Mouse (Mus musculus) kidney, postnatal 0 days (tissue): ENCODE data around the gene Dcakd. TPM values are rescaled to one million over a fixed set of nuclear protein-coding genes. Genes with fewer than 3 reads are reported as not detected.

ENCODE experiments used
- ATAC-seq: fragments of 200-750 bp; cut with Nextera tagmentation; replicated peaks from 2 replicates; pipeline ENCODE4 v1.8.0; 2017; ENCODE audit warnings: low read depth, moderate number of reproducible peaks, moderate TSS enrichment, moderate library complexity; ENCODE audit not compliant: low FRiP score
- DNase-seq: peaks from one replicate; pipeline ENCODE4 v3.0.0-alpha.2; 2016; ENCODE audit warnings: low spot score
- H3K27ac ChIP-seq: fragments of 300-500 bp; sonication (generic); 2 replicates; pipeline ENCODE4 v1.5.1; 2014; ENCODE audit warnings: mild to moderate bottlenecking
- H3K27me3 ChIP-seq: fragments of 300-500 bp; sonication (generic); 2 replicates; pipeline ENCODE4 v1.6.1; 2014; ENCODE audit warnings: low read length, mixed read lengths; ENCODE audit not compliant: insufficient read depth
- H3K36me3 ChIP-seq: fragments of 300-500 bp; sonication (generic); 2 replicates; pipeline ENCODE4 v1.6.1; 2014; ENCODE audit warnings: low read length, mixed read lengths; ENCODE audit not compliant: insufficient read depth
- H3K4me1 ChIP-seq: fragments of 300-500 bp; sonication (generic); replicated peaks from 2 replicates; pipeline ENCODE4 v1.6.1; 2014; ENCODE audit warnings: antibody characterized with exemption, low read length, mixed read lengths; ENCODE audit not compliant: insufficient read depth
- H3K4me2 ChIP-seq: fragments of 300-500 bp; sonication (generic); 2 replicates; pipeline ENCODE4 v1.6.1; 2014; ENCODE audit warnings: mild to moderate bottlenecking, low read length, moderate library complexity, mixed read lengths
- H3K4me3 ChIP-seq: fragments of 300-500 bp; sonication (generic); replicated peaks from 2 replicates; pipeline ENCODE4 v1.5.1; 2014; ENCODE audit warnings: low read depth, low read length
- H3K9ac ChIP-seq: fragments of 300-500 bp; sonication (generic); 2 replicates; pipeline ENCODE4 v1.6.1; 2014; ENCODE audit warnings: low read depth, low read length
- H3K9me3 ChIP-seq: fragments of 300-500 bp; sonication (generic); replicated peaks from 2 replicates; pipeline ENCODE4 v1.6.1; 2016; ENCODE audit warnings: low read length, inconsistent platforms, mixed read lengths
- CTCF ChIP-seq: IDR thresholded peaks from 2 replicates; pipeline ENCODE4 v1.5.1; 2016; ENCODE audit warnings: antibody characterized with exemption, low read depth, mild to moderate bottlenecking, moderate library complexity
- WGBS: fragments of 180-500 bp; shearing (Covaris S2); extraction: QIAGEN DNeasy Blood & Tissue Kit; methylation state at CpG from one replicate; pipeline ENCODE4 v1.1.7; 2014; 5-methylcytosine and 5-hydroxymethylcytosine counted together
- polyA plus RNA-seq: library from polyadenylated mRNA; unstranded; fragments of >200 nt; fragmentation: Nextera tagmentation; extraction: Ambion mirVana; gene quantifications from 2 replicates; pipeline ENCODE4 v1.2.1, GENCODE M21; 2015

Gene Dcakd
- polyA plus RNA-seq, 1 experiment from 2014 or later, result 103 TPM

GRCm38 (mm10) chr11:102964547-102965091, 63.5 kb downstream of the Dcakd start:
- H3K36me3 ChIP-seq, result no peaks in the 10 kb centered on the region
- H3K4me1 ChIP-seq, result peaks cover 15% of the 10 kb centered on the region
- peak; percentile 71 for ATAC-seq
- H3K9me3 ChIP-seq, result no peaks in the 10 kb centered on the region
- no peak overlapping the region for H3K4me3 ChIP-seq
- WGBS, result 35% methylated on average over 16 of the region's 16 CpGs
- H3K27ac ChIP-seq, result no peak overlapping the region
- TF ChIP-seq CTCF, result no peak
- no peak overlapping the region for H3K9ac ChIP-seq
- H3K4me2 ChIP-seq, result peak overlapping the region; percentile 15
- H3K27me3 ChIP-seq, result no peaks in the 10 kb centered on the region; the same call in 1 of the 2 replicates
- peak; percentile 64 for DNase-seq

DNA sequence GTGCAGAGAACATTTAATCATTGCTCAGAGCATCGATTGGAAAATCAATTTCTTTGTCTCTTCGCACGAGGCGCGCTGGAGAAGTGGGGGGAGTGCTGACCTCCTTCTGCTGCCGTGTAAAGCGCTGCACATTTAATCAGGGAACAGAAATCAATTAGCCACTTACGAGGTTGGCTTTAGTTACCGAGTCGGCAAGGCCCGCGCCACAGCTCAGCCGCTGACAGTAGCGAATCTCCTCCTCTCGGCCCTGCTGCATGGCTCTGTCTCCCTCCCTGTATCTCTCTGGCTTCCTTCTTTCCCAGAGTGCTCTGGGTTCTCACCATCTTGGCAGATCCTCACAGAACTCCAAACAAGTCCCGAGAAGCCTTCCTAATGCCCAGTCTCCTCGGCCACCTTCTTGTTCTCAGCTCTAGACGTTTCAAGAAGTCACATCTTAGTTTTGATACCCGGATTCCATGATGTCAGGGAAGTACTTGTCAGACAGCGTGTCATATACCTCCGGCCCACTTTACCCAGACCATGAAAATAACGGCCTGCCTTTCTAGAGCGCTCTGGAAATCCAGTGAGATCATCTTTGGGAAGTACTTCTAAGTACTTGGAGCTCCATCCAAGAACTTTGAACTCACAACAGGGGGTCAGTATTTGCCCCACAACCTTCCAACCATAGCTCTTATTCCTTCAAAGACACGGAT, 64.1 kb downstream of the Dcakd start:
- peak; percentile 54 for DNase-seq
- Histone ChIP-seq H3K9ac (no peak overlapping the region), H3K27ac (no peak overlapping the region), H3K4me3 (no peak overlapping the region), H3K36me3 (no peaks in the 10 kb centered on the region), H3K4me2 (0 out of 2 replicates have a peak overlapping the region, but pooled peaks have one; percentile 15), H3K27me3 (no peaks in the 10 kb centered on the region; the same call in 1 of the 2 replicates), H3K9me3 (no peaks in the 10 kb centered on the region), H3K4me1 (peaks cover 15% of the 10 kb centered on the region)
- no peak for ATAC-seq
- WGBS, result 18% methylated on average over 24 of the region's 24 CpGs
- TF ChIP-seq CTCF, result no peak

GRCm38 (mm10) chr11:102963246-102963854, 64.8 kb downstream of the Dcakd start:
- ATAC-seq (no peak), DNase-seq (peak; percentile 46)
- no peaks in the 10 kb centered on the region; the same call in 1 of the 2 replicates for H3K27me3 ChIP-seq
- peak overlapping the region; percentile 23 for H3K4me2 ChIP-seq
- peaks cover 15% of the 10 kb centered on the region for H3K4me1 ChIP-seq
- no peak overlapping the region for H3K9ac ChIP-seq
- H3K9me3 ChIP-seq, result no peaks in the 10 kb centered on the region
- WGBS, result 9% methylated on average over 16 of the region's 16 CpGs
- H3K4me3 ChIP-seq, result no peak overlapping the region
- H3K36me3 ChIP-seq, result no peaks in the 10 kb centered on the region
- TF ChIP-seq CTCF, result no peak
- H3K27ac ChIP-seq, result no peak overlapping the region

DNA sequence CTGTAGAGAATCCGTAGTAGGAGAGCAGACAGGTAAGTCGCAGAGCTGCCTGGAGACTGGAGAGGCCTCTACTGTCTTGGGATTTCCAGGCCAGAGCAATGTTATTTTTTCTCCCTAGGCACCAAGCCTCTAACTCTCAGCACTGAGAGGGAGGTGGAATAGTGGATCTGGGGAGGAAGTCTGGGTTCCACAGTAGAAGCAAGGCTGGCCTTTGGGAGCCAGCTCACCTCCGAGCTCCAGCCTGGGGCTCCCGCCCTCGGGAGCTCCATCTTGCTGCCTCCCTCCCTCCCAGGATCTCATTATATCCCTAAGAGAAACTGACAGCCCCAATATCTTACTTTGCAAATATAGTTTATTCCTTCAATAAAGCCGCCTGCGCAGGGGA, 65.3 kb downstream of the Dcakd start:
- no peaks in the 10 kb centered on the region; the same call in 1 of the 2 replicates for H3K27me3 ChIP-seq
- no peak for TF ChIP-seq CTCF
- ATAC-seq, result no peak
- peaks cover 15% of the 10 kb centered on the region for H3K4me1 ChIP-seq
- H3K36me3 ChIP-seq, result no peaks in the 10 kb centered on the region
- no peak overlapping the region for H3K27ac ChIP-seq
- H3K4me3 ChIP-seq, result no peak overlapping the region
- no peak for DNase-seq
- H3K4me2 ChIP-seq, result peak overlapping the region; percentile 23
- H3K9ac ChIP-seq, result no peak overlapping the region
- WGBS, result 36% methylated on average over 7 of the region's 7 CpGs
- no peaks in the 10 kb centered on the region for H3K9me3 ChIP-seq

DNA sequence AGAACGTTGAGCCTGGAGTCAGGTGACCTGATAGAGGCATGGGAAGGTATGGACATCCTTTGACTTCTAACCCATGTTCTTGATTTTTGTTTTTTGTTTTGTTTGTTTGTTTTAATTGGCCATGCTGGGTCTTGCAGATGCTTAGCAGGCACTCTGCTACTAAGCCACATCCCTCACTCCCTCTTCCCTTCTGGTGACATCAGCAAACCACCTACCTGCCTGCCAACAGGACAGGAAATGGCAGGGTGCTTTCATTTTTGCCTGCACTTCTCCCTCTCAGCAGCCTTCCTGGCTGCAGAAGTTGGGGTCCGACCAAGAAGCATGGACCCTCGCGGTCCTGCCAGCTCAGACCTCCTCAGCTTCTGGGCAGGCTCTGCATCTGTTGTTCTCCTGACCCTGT, 67.1 kb downstream of the Dcakd start:
- Histone ChIP-seq H3K36me3 (no peaks in the 10 kb centered on the region), H3K4me3 (no peak overlapping the region), H3K27me3 (no peaks in the 10 kb centered on the region; the same call in 1 of the 2 replicates), H3K4me2 (no peak overlapping the region), H3K9me3 (no peaks in the 10 kb centered on the region), H3K4me1 (peaks cover 15% of the 10 kb centered on the region), H3K9ac (no peak overlapping the region), H3K27ac (no peak overlapping the region)
- 92% methylated on average over 4 of the region's 4 CpGs for WGBS
- ATAC-seq, result no peak
- no peak for DNase-seq
- TF ChIP-seq CTCF, result no peak

DNA sequence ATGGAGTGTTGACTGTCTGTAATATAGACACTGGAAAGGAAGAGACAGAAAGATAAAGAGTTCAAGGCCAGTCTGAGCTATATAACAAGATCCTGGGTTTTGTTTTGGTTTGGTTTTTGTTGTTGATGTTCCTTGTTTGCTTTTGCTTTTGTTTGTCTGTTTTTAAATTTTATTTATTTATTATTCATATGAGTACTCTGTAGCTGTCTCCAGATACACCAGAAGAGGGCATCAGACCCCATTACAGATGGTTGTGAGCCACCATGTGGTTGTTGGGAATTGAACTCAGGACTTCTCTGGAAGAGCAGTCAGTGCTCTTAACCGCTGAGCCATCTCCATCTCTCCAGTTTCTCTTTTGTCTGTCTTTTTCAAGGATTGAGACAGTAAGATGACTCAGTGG, 69.3 kb downstream of the Dcakd start:
- ATAC-seq (no peak), DNase-seq (no peak)
- H3K4me2 ChIP-seq, result no peak overlapping the region
- H3K27ac ChIP-seq, result no peak overlapping the region
- peaks cover 5% of the 10 kb centered on the region; the same call in 1 of the 2 replicates for H3K27me3 ChIP-seq
- peak; percentile 32; the same call in 1 of the 2 replicates for TF ChIP-seq CTCF
- no peak overlapping the region for H3K4me3 ChIP-seq
- WGBS, result 81% methylated on average over 1 of the region's 1 CpGs
- no peaks in the 10 kb centered on the region for H3K9me3 ChIP-seq
- no peak overlapping the region for H3K9ac ChIP-seq
- H3K36me3 ChIP-seq, result no peaks in the 10 kb centered on the region
- H3K4me1 ChIP-seq, result peaks cover 7% of the 10 kb centered on the region
